Mouse (Mus musculus) erythroblast, embryonic 14.5 days (primary cell): ENCODE results near the gene 4930507D05Rik. TPM values are rescaled to one million over a fixed set of nuclear protein-coding genes. Genes with fewer than 3 reads are reported as not detected.
A peak's percentile ranks its signal among the peaks of the same experiment; 100 is the strongest.
"Not testable (repeated sequence)": the region's sequence is repeated elsewhere in the genome, so short reads cannot be mapped to it uniquely, and the experiment has no call there.

Experiments
- H3K27me3 ChIP-seq: 2 replicates; pipeline ENCODE4 v1.6.1; 2012; ENCODE audit warnings: inconsistent platforms; ENCODE audit not compliant: control insufficient read depth
- H3K36me3 ChIP-seq: 2 replicates; pipeline ENCODE4 v1.6.1; 2012; ENCODE audit warnings: mild to moderate bottlenecking, inconsistent platforms; ENCODE audit not compliant: control insufficient read depth
- H3K4me1 ChIP-seq: 2 replicates; pipeline ENCODE4 v1.6.1; 2012; ENCODE audit warnings: inconsistent platforms; ENCODE audit not compliant: control insufficient read depth
- H3K4me3 ChIP-seq: replicated peaks from 2 replicates; pipeline ENCODE3; 2012; ENCODE audit warnings: moderate library complexity, mild to moderate bottlenecking, inconsistent platforms
- H3K9me3 ChIP-seq: 2 replicates; pipeline ENCODE4 v1.6.1; 2012; ENCODE audit warnings: low read length, inconsistent platforms, mixed read lengths; ENCODE audit not compliant: control insufficient read depth
- GATA1 ChIP-seq: IDR thresholded peaks from 2 replicates; pipeline ENCODE4 v1.6.1; 2012; ENCODE audit warnings: low read length, inconsistent platforms, mixed read lengths
- TAL1 ChIP-seq: IDR thresholded peaks from 3 replicates; pipeline ENCODE4 v1.6.1; 2012; ENCODE audit warnings: low read length, inconsistent platforms, mixed read lengths
- polyA plus RNA-seq: library from polyadenylated mRNA; stranded (reverse); fragments of >175 nt; gene quantifications from 2 replicates; pipeline ENCODE4 v1.2.3, GENCODE M21; 2012

The 4930507D05Rik gene
- polyA plus RNA-seq, 1 experiment = not detected

GRCm38 (mm10) chr10:62419422-62419821 lies 29.9 kb upstream of the 4930507D05Rik start:
- no peak for TF ChIP-seq GATA1
- TF ChIP-seq TAL1 = no peak
- H3K4me3 ChIP-seq = no peak overlapping the region

GRCm38 (mm10) chr10:62420399-62420798 lies 28.9 kb upstream of the 4930507D05Rik start:
- TF ChIP-seq GATA1 (no peak), TAL1 (no peak)
- no peaks in the 10 kb centered on the region for H3K4me1 ChIP-seq
- no peaks in the 10 kb centered on the region for H3K36me3 ChIP-seq
- no peak overlapping the region for H3K4me3 ChIP-seq
- H3K9me3 ChIP-seq = no peaks in the 10 kb centered on the region
- no peaks in the 10 kb centered on the region for H3K27me3 ChIP-seq

More at GRCm38 (mm10) chr10:62419422-62419821, 29.9 kb upstream of the 4930507D05Rik start:
- H3K9me3 ChIP-seq = no peaks in the 10 kb centered on the region
- no peaks in the 10 kb centered on the region for H3K36me3 ChIP-seq
- no peaks in the 10 kb centered on the region for H3K4me1 ChIP-seq
- H3K27me3 ChIP-seq = no peaks in the 10 kb centered on the region

- Histone ChIP-seq H3K4me3 (no peak overlapping the region), H3K27me3 (no peaks in the 10 kb centered on the region), H3K9me3 (no peaks in the 10 kb centered on the region), H3K4me1 (no peaks in the 10 kb centered on the region), H3K36me3 (no peaks in the 10 kb centered on the region)
- TF ChIP-seq TAL1 (no peak), GATA1 (no peak)
Measured at GRCm38 (mm10) chr10:62421127-62421526, 28.2 kb upstream of the 4930507D05Rik start.

- no peaks in the 10 kb centered on the region for H3K9me3 ChIP-seq
- H3K36me3 ChIP-seq = no peaks in the 10 kb centered on the region
- no peaks in the 10 kb centered on the region for H3K27me3 ChIP-seq
- peak within 1 kb of the TSS; percentile 31 for H3K4me3 ChIP-seq
- TF ChIP-seq GATA1 (no peak), TAL1 (no peak)
- no peaks in the 10 kb centered on the region for H3K4me1 ChIP-seq
Measured at GRCm38 (mm10) chr10:62422255-62422654, 27.0 kb upstream of the 4930507D05Rik start, which contains the start of gene Hkdc1. Gene Hkdc1, minus strand, starts transcription at chr10:62422491.

- Histone ChIP-seq H3K9me3 (no peaks in the 10 kb centered on the region), H3K4me3 (no peak overlapping the region)
- TF ChIP-seq TAL1 = no peak
- TF ChIP-seq GATA1 = no peak
Measured at GRCm38 (mm10) chr10:62425081-62425871, 24.0 kb upstream of the 4930507D05Rik start.

GRCm38 (mm10) chr10:62430427-62430826 lies 18.9 kb upstream of the 4930507D05Rik start:
- TF ChIP-seq TAL1 = no peak
- no peak for TF ChIP-seq GATA1
- Histone ChIP-seq H3K36me3 (peaks cover 77% of the 10 kb centered on the region), H3K9me3 (no peaks in the 10 kb centered on the region), H3K4me1 (no peaks in the 10 kb centered on the region), H3K4me3 (no peak overlapping the region), H3K27me3 (no peaks in the 10 kb centered on the region)

More at GRCm38 (mm10) chr10:62425081-62425871, 24.0 kb upstream of the 4930507D05Rik start:
- Histone ChIP-seq H3K36me3 (peaks cover 26% of the 10 kb centered on the region), H3K4me1 (no peaks in the 10 kb centered on the region), H3K27me3 (no peaks in the 10 kb centered on the region)

GRCm38 (mm10) chr10:62450280-62450640 lies 971 bp downstream of the 4930507D05Rik start:
- Histone ChIP-seq H3K36me3 (peaks cover 49% of the 10 kb centered on the region), H3K9me3 (no peaks in the 10 kb centered on the region), H3K4me3 (peak overlapping the region; percentile 98), H3K27me3 (no peaks in the 10 kb centered on the region), H3K4me1 (peaks cover 40% of the 10 kb centered on the region)
- TF ChIP-seq TAL1 (no peak), GATA1 (no peak)

DNA sequence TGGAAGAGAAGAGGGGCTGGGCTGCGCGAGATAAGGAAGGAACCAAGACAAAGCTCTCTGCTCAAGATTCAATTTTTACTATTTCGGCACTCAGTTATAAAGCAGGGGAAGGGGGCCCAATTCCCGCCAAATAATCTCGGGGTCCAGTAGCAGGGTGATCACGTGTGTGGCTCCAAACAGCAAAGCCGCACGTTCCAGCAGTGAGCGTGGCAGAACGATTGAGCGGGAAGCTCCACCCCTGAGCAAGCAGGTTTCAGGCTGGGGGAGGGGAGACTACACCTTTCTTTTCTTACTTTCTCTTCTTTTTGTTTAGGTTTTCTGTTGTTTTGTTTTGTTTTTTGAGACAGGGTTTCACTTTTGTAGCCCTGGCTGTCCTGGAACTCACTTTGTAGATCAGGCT lies 2.7 kb downstream of the 4930507D05Rik start:
- H3K36me3 ChIP-seq = peaks cover 49% of the 10 kb centered on the region
- not testable (repeated sequence) for H3K27me3 ChIP-seq, H3K9me3 ChIP-seq, H3K4me3 ChIP-seq
- peaks cover 40% of the 10 kb centered on the region for H3K4me1 ChIP-seq

DNA sequence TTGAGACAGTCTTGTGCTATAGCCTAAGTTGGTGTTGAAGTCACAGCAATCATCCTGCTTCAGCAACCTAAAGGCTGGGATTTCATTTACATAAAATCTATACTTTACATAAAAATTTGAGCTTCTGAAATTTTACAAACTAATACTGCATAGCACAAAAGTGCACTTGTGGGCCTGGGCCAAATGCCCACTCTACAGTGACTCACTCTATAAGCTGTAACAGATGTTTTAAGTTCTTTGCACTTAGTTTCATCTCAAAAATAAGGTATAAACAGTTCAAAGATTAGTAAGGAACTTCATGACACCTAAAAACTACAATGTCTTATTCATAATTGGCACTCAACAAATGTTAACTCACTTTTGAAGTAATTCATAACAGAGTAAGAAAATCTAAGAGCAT lies 12.0 kb downstream of the 4930507D05Rik start:
- Histone ChIP-seq H3K9me3 (no peaks in the 10 kb centered on the region), H3K4me1 (no peaks in the 10 kb centered on the region), H3K27me3 (no peaks in the 10 kb centered on the region), H3K36me3 (peaks cover 81% of the 10 kb centered on the region), H3K4me3 (no peak overlapping the region)
- TF ChIP-seq GATA1 (no peak), TAL1 (no peak)
